Comparison of ENCODE assay signal across 23 mouse cellular contexts in genomic region chr16:18564472-18564871, GRCm38 (mm10). TPM values are rescaled to one million over a fixed set of nuclear protein-coding genes. Genes with fewer than 3 reads are reported as not detected.
A peak's percentile ranks its signal among the peaks of the same experiment; 100 is the strongest.
DNase-seq lines count a peak whose midpoint lies in the region; ATAC-seq lines count a peak whose summit lies in the region.
"Had no signal": no experiment of that assay in that cellular context is flagged by ENCODE, and none has a peak within 500 bp of the region (broad histone marks: within the 10 kb centered on the region; RNA-seq: fewer than 3 reads in every experiment).

No protein-coding gene starts in this region.

- H3K4me2 ChIP-seq in heart, embryonic 16.5 days (ENCODE audit: low read depth, low read length): no peak overlapping the region
- H3K4me2 ChIP-seq: forebrain, embryonic 13.5 days; forebrain, embryonic 15.5 days had no signal

- 42% methylated on average over 2 of the region's 2 CpGs for WGBS in heart, embryonic 16.5 days
- 65% methylated on average over 2 of the region's 2 CpGs for WGBS in heart, embryonic 10.5 days

- H3K4me1 ChIP-seq in heart, embryonic 16.5 days (ENCODE audit: control insufficient read depth, insufficient read depth, low read length): peaks cover 7% of the 10 kb centered on the region
- H3K4me1 ChIP-seq in heart, embryonic 10.5 days: no peaks in the 10 kb centered on the region
- H3K4me1 ChIP-seq: forebrain, embryonic 13.5 days; forebrain, embryonic 15.5 days had no signal

- no peak overlapping the region for H3K4me3 ChIP-seq in heart, embryonic 16.5 days (ENCODE audit: low read length)
- no peak overlapping the region for H3K4me3 ChIP-seq in heart, embryonic 10.5 days
- H3K4me3 ChIP-seq: forebrain, embryonic 13.5 days; forebrain, embryonic 15.5 days had no signal

- H3K9ac ChIP-seq in heart, embryonic 16.5 days (ENCODE audit: low read length): no peak overlapping the region
- H3K9ac ChIP-seq: forebrain, embryonic 13.5 days; forebrain, embryonic 15.5 days; forebrain, postnatal 0 days had no signal

- peak; percentile 88 for DNase-seq in heart, adult 11 months
- DNase-seq in heart, postnatal 36 days: no peak
- no peak for DNase-seq in heart, adult 8-10 months (ENCODE audit: low spot score)
- DNase-seq in heart, postnatal 4 days: peak; percentile 49
- DNase-seq in heart, embryonic 10.5 days (ENCODE audit: low spot score): no peak
- DNase-seq in ovary, postnatal 10 days (ENCODE audit: low spot score): no peak
- DNase-seq: adrenal gland, adult 8-10 months; adrenal gland, postnatal 14 days; adrenal gland, postnatal 36 days; cerebellum, adult 11-12 months; cerebellum, adult 2 months; cerebellum, adult 9-10 months; cerebellum, postnatal 10 days; cerebellum, postnatal 25 days; forebrain, postnatal 0 days had no signal

- H3K27me3 ChIP-seq in heart, embryonic 16.5 days (ENCODE audit: control insufficient read depth, insufficient read depth, low read length): no peaks in the 10 kb centered on the region
- H3K27me3 ChIP-seq in heart, embryonic 10.5 days (ENCODE audit: insufficient read depth, poor library complexity, severe bottlenecking): peaks cover 18% of the 10 kb centered on the region
- H3K27me3 ChIP-seq: forebrain, embryonic 13.5 days; forebrain, embryonic 15.5 days; Patski had no signal

- ATAC-seq in heart, embryonic 16.5 days (replicated peaks; ENCODE audit: extremely low read depth, insufficient read depth, low FRiP score): peak; percentile 65; the same call in 1 of the 2 replicates
- 0 out of 2 replicates have a peak, but pooled peaks have one; percentile 21 for ATAC-seq in megakaryocyte-erythroid progenitor cell, adult 5-6 weeks (replicated peaks; ENCODE audit: low FRiP score, low TSS enrichment, poor library complexity, severe bottlenecking)
- ATAC-seq: activated CD4-positive, CD25-positive, alpha-beta regulatory T cell, adult 4 months; forebrain, embryonic 13.5 days; forebrain, embryonic 15.5 days; forebrain, postnatal 0 days; Patski had no signal

- no peaks in the 10 kb centered on the region for H3K9me3 ChIP-seq in heart, embryonic 16.5 days (replicated peaks; ENCODE audit: control insufficient read depth, low read length)
- H3K9me3 ChIP-seq in heart, embryonic 10.5 days: no peaks in the 10 kb centered on the region
- H3K9me3 ChIP-seq: forebrain, embryonic 13.5 days; forebrain, embryonic 15.5 days had no signal

- no peak overlapping the region for H3K27ac ChIP-seq in heart, embryonic 16.5 days (ENCODE audit: low read length)
- no peak overlapping the region for H3K27ac ChIP-seq in heart, embryonic 10.5 days
- H3K27ac ChIP-seq: forebrain, embryonic 13.5 days; forebrain, embryonic 15.5 days had no signal

- no peaks in the 10 kb centered on the region for H3K36me3 ChIP-seq in heart, embryonic 16.5 days (ENCODE audit: control insufficient read depth, insufficient read depth)
- no peaks in the 10 kb centered on the region for H3K36me3 ChIP-seq in heart, embryonic 10.5 days
- H3K36me3 ChIP-seq: forebrain, embryonic 15.5 days had no signal

- intact Hi-C loops in heart, postnatal 36 days (cut with DNase I): no loop called here

RNA-seq across cellular contexts. Expression of gene Tbx1, which starts 26.0 kb away (rescaled TPM):
- 1 to 10 TPM in 1 of 2 experiments, under 1 TPM in 1; 0.51 to 2.2 TPM for total RNA-seq in heart, postnatal 36 days (2021)
- 0.47 and 1.5 TPM in 2 replicates for polyA plus RNA-seq in heart, embryonic 16.5 days (2015; fragmentation: Nextera tagmentation; extraction: Ambion mirVana)
- total RNA-seq in heart, adult 8-10 months (2022): 1 to 10 TPM; 1.0 to 2.0 (median 1.1) TPM
- under 1 TPM; 0.55 to 0.68 TPM for total RNA-seq in heart, postnatal 4 days (2021)
- polyA plus RNA-seq in heart, embryonic 10.5 days (2016; fragmentation: Nextera tagmentation; extraction: Ambion mirVana): 1.00 and 6.9 TPM in 2 replicates
- total RNA-seq in megakaryocyte-erythroid progenitor cell, adult 5-6 weeks (2014; fragmentation: Nextera tagmentation): not detected in 2 replicates
- total RNA-seq in megakaryocyte-erythroid progenitor cell, adult 5-6 weeks (2017): not detected in 2 replicates
- total RNA-seq: adrenal gland, adult 8-10 months; adrenal gland, postnatal 14 days had no signal
- polyA plus RNA-seq: activated CD4-positive, CD25-positive, alpha-beta regulatory T cell, adult 4 months had no signal

RNA-seq across cellular contexts. Expression of gene Gp1bb, which starts 57.7 kb away (rescaled TPM):
- 1 to 10 TPM; 1.2 TPM for total RNA-seq in heart, postnatal 36 days (2021)
- 2.4 and 3.4 TPM in 2 replicates for polyA plus RNA-seq in heart, embryonic 16.5 days (2015; fragmentation: Nextera tagmentation; extraction: Ambion mirVana)
- 1 to 10 TPM in 1 of 4 experiments, under 1 TPM in 3; 0.28 to 1.9 (median 0.36) TPM for total RNA-seq in heart, adult 8-10 months (2022)
- total RNA-seq in heart, postnatal 4 days (2021): 1 to 10 TPM in 1 of 2 experiments, under 1 TPM in 1; 0.32 to 1.1 TPM
- polyA plus RNA-seq in heart, embryonic 10.5 days (2016; fragmentation: Nextera tagmentation; extraction: Ambion mirVana): 6.0 and 7.4 TPM in 2 replicates
- total RNA-seq in megakaryocyte-erythroid progenitor cell, adult 5-6 weeks (2014; fragmentation: Nextera tagmentation): 0.72 and 0.87 TPM in 2 replicates
- total RNA-seq in megakaryocyte-erythroid progenitor cell, adult 5-6 weeks (2017): 1.6 and 3.4 TPM in 2 replicates
- total RNA-seq: adrenal gland, adult 18-20 months; adrenal gland, adult 8-10 months; ES-E14 had no signal
- polyA plus RNA-seq: activated CD4-positive, CD25-positive, alpha-beta regulatory T cell, adult 4 months had no signal

Comparison
In these comparisons a context has a peak if more than half of its experiments do, and no peak if none do; other contexts are left out.
1. DNase-seq: peak in heart, adult 11 months (single experiment) and heart, postnatal 4 days (single experiment); none in heart, postnatal 36 days (0 of 2), heart, adult 8-10 months (single experiment), heart, embryonic 10.5 days (single experiment) and ovary, postnatal 10 days (single experiment).